Mouse (Mus musculus): ENCODE data around the gene Irf7. TPM values are rescaled to one million over a fixed set of nuclear protein-coding genes. Genes with fewer than 3 reads are reported as not detected.

Irf7 gene
- 111 TPM for polyA plus RNA-seq (2017; shearing (Covaris generic))

DNA sequence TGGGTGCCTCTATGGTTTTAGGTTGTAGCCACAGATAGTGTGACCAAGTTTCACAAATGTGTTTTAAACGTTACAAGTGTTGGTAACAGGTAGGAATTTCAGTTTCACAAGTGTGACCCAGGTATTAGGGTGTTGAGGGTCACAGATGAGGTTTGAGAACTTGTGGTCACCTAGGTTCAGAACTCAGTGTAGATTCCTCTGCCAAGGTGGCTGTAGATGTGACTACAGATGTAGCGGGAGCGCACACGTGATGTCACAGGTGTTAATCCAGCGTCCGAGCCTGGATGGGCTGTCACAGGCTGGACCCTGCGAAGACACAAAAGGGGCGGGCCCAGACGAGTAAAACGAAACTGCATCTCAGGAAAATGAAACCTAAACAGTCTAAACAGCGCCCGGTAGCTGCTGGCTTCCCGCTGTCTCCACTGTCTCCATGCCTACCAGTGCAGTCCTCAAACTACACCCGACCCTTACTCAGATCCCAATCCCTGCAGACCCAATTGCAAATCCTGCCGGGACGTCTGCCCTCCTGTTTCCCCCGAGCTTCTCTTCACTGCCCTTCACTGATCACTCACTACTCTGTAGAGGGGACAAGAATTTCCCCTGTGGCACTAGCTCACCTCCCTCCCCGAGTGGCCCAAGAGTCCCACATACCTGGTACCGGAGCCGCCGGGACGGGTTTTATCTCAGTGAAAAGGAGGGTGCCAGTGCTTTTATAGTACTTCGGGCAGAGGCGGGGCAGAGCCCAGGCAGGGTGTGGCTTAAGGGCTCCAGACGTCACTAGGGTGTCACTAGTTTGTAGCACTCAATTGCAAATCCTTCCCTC is at the start of gene Irf7:
Gene Irf7 (minus strand): TSS at position 743 of the 823 bp plus-strand sequence.

DNA sequence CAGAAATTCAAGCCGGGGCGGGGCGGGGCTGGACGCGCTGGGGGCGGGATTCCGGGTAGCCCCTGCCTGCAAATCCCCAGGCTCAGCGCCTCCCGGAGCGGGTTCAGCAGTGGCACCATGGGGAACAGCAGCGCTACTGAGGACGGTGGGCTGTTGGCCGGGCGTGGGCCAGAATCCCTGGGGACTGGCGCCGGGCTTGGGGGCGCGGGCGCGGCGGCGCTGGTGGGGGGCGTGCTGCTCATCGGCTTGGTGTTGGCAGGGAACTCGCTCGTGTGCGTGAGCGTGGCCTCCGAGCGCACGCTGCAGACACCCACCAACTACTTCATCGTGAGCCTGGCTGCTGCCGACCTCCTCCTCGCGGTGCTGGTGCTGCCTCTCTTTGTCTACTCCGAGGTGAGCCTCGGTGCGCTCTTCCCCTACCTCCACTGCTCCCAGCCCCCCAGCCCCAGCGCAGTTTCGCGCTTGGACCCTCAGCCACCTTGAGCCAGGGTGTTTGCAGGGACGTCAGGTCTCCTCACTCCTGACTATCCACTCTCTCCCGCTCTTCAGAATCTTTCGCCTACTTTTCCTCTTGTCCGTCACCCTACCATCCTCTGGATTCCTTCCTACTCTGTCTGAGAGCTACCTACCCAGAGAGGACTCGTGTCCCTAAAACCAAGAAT is 25.8 kb upstream of the Irf7 start, which contains the start of gene Drd4:
Gene Drd4 (plus strand): TSS at position 86 of the 662 bp plus-strand sequence.

GRCm38 (mm10) chr7:141278766-141279590 is 12.7 kb upstream of the Irf7 start, which contains the start of gene Sct:
Gene Sct (minus strand): TSS chr7:141279133.

GRCm38 (mm10) chr7:141276546-141276945 is 10.3 kb upstream of the Irf7 start, which contains the start of gene Cdhr5:
Gene Cdhr5 (minus strand): TSS chr7:141276786.

GRCm38 (mm10) chr7:141228279-141229067 is 37.8 kb downstream of the Irf7 start, which contains the start of gene Phrf1:
Gene Phrf1 (plus strand): TSS chr7:141228784.

GRCm38 (mm10) chr7:141215101-141215879 is 51.0 kb downstream of the Irf7 start, which contains the start of gene Rassf7:
Gene Rassf7 (plus strand): TSS chr7:141215860.

GRCm38 (mm10) chr7:141213605-141214235 is 52.6 kb downstream of the Irf7 start, which contains the start of gene Lmntd2:
Gene Lmntd2 (minus strand): TSS chr7:141214080.

Other genes with a start within 250 kb of the Irf7 start
- gene Ifitm6, start 248.6 kb downstream of the Irf7 start, polyA plus RNA-seq (2017; shearing (Covaris generic)), result not detected
- gene Gm17387, start 237.3 kb downstream of the Irf7 start, polyA plus RNA-seq (2017; shearing (Covaris generic)), result not detected
- 21.9 TPM for gene B4galnt4, start 205.4 kb downstream of the Irf7 start, polyA plus RNA-seq (2017; shearing (Covaris generic))
- 422 TPM for gene Pkp3, start 188.3 kb downstream of the Irf7 start, polyA plus RNA-seq (2017; shearing (Covaris generic))
- gene Sigirr, start 165.9 kb downstream of the Irf7 start, polyA plus RNA-seq (2017; shearing (Covaris generic)), result 261 TPM
- 0.24 TPM for gene Ano9, start 148.7 kb downstream of the Irf7 start, polyA plus RNA-seq (2017; shearing (Covaris generic))
- 19.3 TPM for gene Ptdss2, start 144.1 kb downstream of the Irf7 start, polyA plus RNA-seq (2017; shearing (Covaris generic))
- 165 TPM for gene Rnh1, start 93.6 kb downstream of the Irf7 start, polyA plus RNA-seq (2017; shearing (Covaris generic))
- gene Hras, start 72.5 kb downstream of the Irf7 start, polyA plus RNA-seq (2017; shearing (Covaris generic)), result 3.5 TPM
- 3.5 TPM for gene Lrrc56, start 72.3 kb downstream of the Irf7 start, polyA plus RNA-seq (2017; shearing (Covaris generic))
- gene Lmntd2, start 52.4 kb downstream of the Irf7 start, polyA plus RNA-seq (2017; shearing (Covaris generic)), result 15.4 TPM
- gene Rassf7, start 50.6 kb downstream of the Irf7 start, polyA plus RNA-seq (2017; shearing (Covaris generic)), result 24.4 TPM
- gene Phrf1, start 37.7 kb downstream of the Irf7 start, polyA plus RNA-seq (2017; shearing (Covaris generic)), result 133 TPM
- gene Cdhr5, start 10.3 kb upstream of the Irf7 start, polyA plus RNA-seq (2017; shearing (Covaris generic)), result not detected
- not detected for gene Sct, start 12.7 kb upstream of the Irf7 start, polyA plus RNA-seq (2017; shearing (Covaris generic))
- gene Drd4, start 25.5 kb upstream of the Irf7 start, polyA plus RNA-seq (2017; shearing (Covaris generic)), result not detected
- 15.6 TPM for gene Deaf1, start 61.2 kb upstream of the Irf7 start, polyA plus RNA-seq (2017; shearing (Covaris generic))
- 41.9 TPM for gene Tmem80, start 61.3 kb upstream of the Irf7 start, polyA plus RNA-seq (2017; shearing (Covaris generic))
- not detected for gene Eps8l2, start 72.4 kb upstream of the Irf7 start, polyA plus RNA-seq (2017; shearing (Covaris generic))
- gene Taldo1, start 125.7 kb upstream of the Irf7 start, polyA plus RNA-seq (2017; shearing (Covaris generic)), result 342 TPM
- gene Gatd1, start 147.7 kb upstream of the Irf7 start, polyA plus RNA-seq (2017; shearing (Covaris generic)), result 85.0 TPM
- 0.56 TPM for gene Cend1, start 163.0 kb upstream of the Irf7 start, polyA plus RNA-seq (2017; shearing (Covaris generic))
- gene Slc25a22, start 171.4 kb upstream of the Irf7 start, polyA plus RNA-seq (2017; shearing (Covaris generic)), result 82.4 TPM
- 14.5 TPM for gene Pidd1, start 177.5 kb upstream of the Irf7 start, polyA plus RNA-seq (2017; shearing (Covaris generic))
- gene Rplp2, start 180.9 kb upstream of the Irf7 start, polyA plus RNA-seq (2017; shearing (Covaris generic)), result 1,588 TPM
- gene Pnpla2, start 188.7 kb upstream of the Irf7 start, polyA plus RNA-seq (2017; shearing (Covaris generic)), result 99.5 TPM
- not detected for gene Cracr2b, start 194.6 kb upstream of the Irf7 start, polyA plus RNA-seq (2017; shearing (Covaris generic))
- gene Cd151, start 200.9 kb upstream of the Irf7 start, polyA plus RNA-seq (2017; shearing (Covaris generic)), result 8.9 TPM
- gene Polr2l, start 208.7 kb upstream of the Irf7 start, polyA plus RNA-seq (2017; shearing (Covaris generic)), result 31.5 TPM
- gene Tspan4, start 208.8 kb upstream of the Irf7 start, polyA plus RNA-seq (2017; shearing (Covaris generic)), result 3.8 TPM